Mouse (Mus musculus) activated CD4-positive, CD25-positive, alpha-beta regulatory T cell (primary cell): ENCODE measurements around the gene Arhgap6. TPM values are rescaled to one million over a fixed set of nuclear protein-coding genes. Genes with fewer than 3 reads are reported as not detected.

Source experiments
- polyA plus RNA-seq, 2 experiments: library from polyadenylated mRNA; unstranded; fragments of 100-300 nt; shearing (Covaris generic); gene quantifications; one replicate each; pipeline ENCODE4 v1.2.1; 2017

Arhgap6 gene
- under 1 TPM in 1 of 2 experiments, not detected in 1; 0.20 TPM for polyA plus RNA-seq

GRCm38 (mm10) chrX:168794974-168795858 is at the start of gene Arhgap6:
TSS of gene Arhgap6 (plus strand) at chrX:168795099.

GRCm38 (mm10) chrX:169187100-169187499 is 392.2 kb downstream of the Arhgap6 start, which contains the start of gene Amelx:
TSS of gene Amelx (minus strand) at chrX:169187200.

GRCm38 (mm10) chrX:169319945-169320667 is 525.2 kb downstream of the Arhgap6 start, which contains the start of gene Hccs:
TSS of gene Hccs (minus strand) at chrX:169320372.

Other genes with a start within 250 kb of the Arhgap6 start
- gene Frmpd4, start 217.9 kb upstream of the Arhgap6 start, polyA plus RNA-seq: not detected
- 10 to 100 TPM; 27.9 to 38.6 TPM for gene Msl3, start 121.2 kb upstream of the Arhgap6 start, polyA plus RNA-seq